Mouse (Mus musculus) hindbrain, embryonic 16.5 days (tissue): ENCODE measurements around the gene Mrpl45. TPM values are rescaled to one million over a fixed set of nuclear protein-coding genes. Genes with fewer than 3 reads are reported as not detected.
"Not testable (repeated sequence)": the region's sequence is repeated elsewhere in the genome, so short reads cannot be mapped to it uniquely, and the experiment has no call there.

Experiments
- ATAC-seq: fragments of 200-750 bp; cut with Nextera tagmentation; 2 replicates; pipeline ENCODE4 v1.8.0; 2017; ENCODE audit warnings: moderate TSS enrichment, moderate library complexity
- H3K27ac ChIP-seq: fragments of 300-500 bp; sonication (generic); 2 replicates; pipeline ENCODE4 v1.5.1; 2014; ENCODE audit warnings: low read depth, mild to moderate bottlenecking, control low read depth, low read length, moderate library complexity
- H3K27me3 ChIP-seq: fragments of 300-500 bp; sonication (generic); replicated peaks from 2 replicates; pipeline ENCODE4 v1.6.1; 2014; ENCODE audit warnings: low read length; ENCODE audit not compliant: control insufficient read depth, insufficient read depth
- H3K36me3 ChIP-seq: fragments of 300-500 bp; sonication (generic); 2 replicates; pipeline ENCODE4 v1.6.1; 2014; ENCODE audit warnings: mild to moderate bottlenecking, low read length, moderate library complexity, mixed read lengths; ENCODE audit not compliant: control insufficient read depth, insufficient read depth
- H3K4me1 ChIP-seq: fragments of 300-500 bp; sonication (generic); 2 replicates; pipeline ENCODE4 v1.6.1; 2014; ENCODE audit warnings: low read depth, low read length; ENCODE audit not compliant: control insufficient read depth, insufficient read depth
- H3K4me2 ChIP-seq: fragments of 300-500 bp; sonication (generic); 2 replicates; pipeline ENCODE4 v1.6.1; 2014; ENCODE audit warnings: mild to moderate bottlenecking, low read length, control low read depth, moderate library complexity
- H3K4me3 ChIP-seq: fragments of 300-500 bp; sonication (generic); 2 replicates; pipeline ENCODE4 v1.5.1; 2014; ENCODE audit warnings: mild to moderate bottlenecking, low read length, control low read depth, moderate library complexity
- H3K9ac ChIP-seq: fragments of 300-500 bp; sonication (generic); 2 replicates; pipeline ENCODE4 v1.6.1; 2014; ENCODE audit warnings: low read depth, mild to moderate bottlenecking, control low read depth, low read length, moderate library complexity
- H3K9me3 ChIP-seq: fragments of 300-500 bp; sonication (generic); 2 replicates; pipeline ENCODE4 v1.6.1; 2014; ENCODE audit warnings: mild to moderate bottlenecking, low read length, moderate library complexity; ENCODE audit not compliant: control insufficient read depth
- WGBS: fragments of 180-500 bp; shearing (Covaris S2); extraction: QIAGEN DNeasy Blood & Tissue Kit; methylation state at CpG from one replicate; pipeline ENCODE4 v1.1.7; 2014; 5-methylcytosine and 5-hydroxymethylcytosine counted together
- polyA plus RNA-seq: library from polyadenylated mRNA; unstranded; fragments of >200 nt; fragmentation: Nextera tagmentation; extraction: Ambion mirVana; gene quantifications from 2 replicates; pipeline ENCODE4 v1.2.1, GENCODE M21; 2015

Mrpl45 gene
- polyA plus RNA-seq, 1 experiment from 2014 or later, result 38.2 TPM

DNA sequence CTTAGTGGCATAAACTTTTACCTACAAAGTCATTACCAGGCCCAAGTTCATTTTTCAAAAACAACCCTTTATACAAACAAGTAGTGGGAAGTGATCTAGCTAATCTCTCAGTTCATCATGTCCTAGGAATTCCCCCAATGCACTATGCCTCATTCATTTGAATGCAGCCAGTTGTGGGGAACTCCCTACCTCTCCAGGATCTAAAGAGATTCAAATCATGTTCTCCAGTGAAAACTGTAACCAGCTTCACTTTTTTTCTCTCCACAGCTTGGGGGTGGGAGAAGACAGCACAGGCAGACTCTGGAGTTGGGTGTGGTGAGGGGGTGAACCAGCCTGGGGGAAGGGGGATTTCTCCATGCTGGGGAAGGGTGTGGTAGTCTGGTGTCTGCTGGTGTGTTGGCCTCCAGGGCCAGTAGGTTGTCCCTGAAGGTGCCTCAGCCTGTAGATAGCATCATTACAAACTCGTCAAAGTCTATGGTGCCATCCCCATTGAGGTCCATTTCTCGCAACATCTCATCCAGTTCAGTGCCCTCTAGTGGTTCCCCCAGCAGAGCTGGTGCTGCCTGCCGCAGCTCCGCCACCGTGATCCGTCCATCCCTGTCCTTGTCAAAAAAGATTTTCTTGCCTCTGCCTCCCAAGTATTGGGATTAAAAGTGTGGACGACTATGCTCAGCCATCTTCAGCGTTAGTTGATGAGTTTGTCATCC is 6.5 kb downstream of the Mrpl45 start:
- 77% methylated on average over 8 of the region's 8 CpGs for WGBS
- peaks cover 19% of the 10 kb centered on the region for H3K36me3 ChIP-seq
- ATAC-seq, result not testable (repeated sequence)

DNA sequence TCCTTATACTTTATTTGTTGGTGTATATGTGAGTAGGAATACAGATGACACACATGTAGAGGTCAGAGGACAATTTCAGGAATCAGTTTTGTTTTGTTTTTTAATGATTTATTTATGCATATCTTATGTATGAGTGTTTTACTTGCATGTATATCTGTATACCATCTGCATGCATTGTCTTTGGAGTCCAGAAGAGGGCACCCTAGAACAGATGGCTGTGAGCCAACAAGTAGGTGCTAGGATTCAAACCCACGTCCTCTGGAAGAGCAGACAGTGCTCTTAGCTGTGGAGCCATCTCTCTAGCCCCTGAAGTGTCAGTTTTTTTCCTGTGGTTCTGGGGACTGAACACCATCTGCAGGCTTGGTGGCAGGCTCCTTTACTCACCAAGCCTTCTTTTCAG is 9.7 kb downstream of the Mrpl45 start:
- Histone ChIP-seq H3K9ac (no peak overlapping the region), H3K4me3 (no peak overlapping the region), H3K4me1 (no peaks in the 10 kb centered on the region), H3K27ac (no peak overlapping the region), H3K27me3 (no peaks in the 10 kb centered on the region), H3K9me3 (no peaks in the 10 kb centered on the region), H3K36me3 (peaks cover 30% of the 10 kb centered on the region), H3K4me2 (no peak overlapping the region)
- WGBS, result 65% methylated on average over 1 of the region's 1 CpGs
- ATAC-seq, result no peak

More for the DNA sequence above, 6.5 kb downstream of the Mrpl45 start:
- not testable (repeated sequence) for H3K9me3 ChIP-seq, H3K4me2 ChIP-seq, H3K27me3 ChIP-seq, H3K4me1 ChIP-seq, H3K9ac ChIP-seq, H3K27ac ChIP-seq, H3K4me3 ChIP-seq

DNA sequence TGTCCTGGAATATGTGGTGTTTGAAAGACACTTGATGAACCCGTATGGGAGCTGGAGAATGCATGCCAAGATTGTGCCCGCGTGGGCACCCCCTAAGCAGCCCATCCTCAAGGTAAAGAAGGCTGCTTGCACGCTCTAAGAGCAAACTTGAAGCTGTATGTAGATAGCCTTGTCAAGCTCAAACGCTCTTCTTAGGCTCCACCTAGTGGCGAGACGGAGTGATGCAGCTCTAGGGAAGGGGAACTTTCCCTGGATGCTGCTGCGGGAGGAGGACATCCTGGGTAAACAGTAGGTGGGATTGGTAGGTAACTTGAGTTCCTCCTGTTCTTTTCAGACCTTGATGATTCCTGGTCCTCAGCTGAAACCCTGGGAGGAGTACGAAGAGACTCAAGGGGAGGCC is 12.6 kb downstream of the Mrpl45 start:
- no peak overlapping the region for H3K9ac ChIP-seq
- H3K27ac ChIP-seq, result no peak overlapping the region
- no peaks in the 10 kb centered on the region for H3K27me3 ChIP-seq
- H3K9me3 ChIP-seq, result no peaks in the 10 kb centered on the region
- WGBS, result 28% methylated on average over 9 of the region's 9 CpGs
- H3K36me3 ChIP-seq, result peaks cover 30% of the 10 kb centered on the region
- no peak overlapping the region for H3K4me3 ChIP-seq
- no peak for ATAC-seq
- H3K4me1 ChIP-seq, result no peaks in the 10 kb centered on the region
- no peak overlapping the region for H3K4me2 ChIP-seq

DNA sequence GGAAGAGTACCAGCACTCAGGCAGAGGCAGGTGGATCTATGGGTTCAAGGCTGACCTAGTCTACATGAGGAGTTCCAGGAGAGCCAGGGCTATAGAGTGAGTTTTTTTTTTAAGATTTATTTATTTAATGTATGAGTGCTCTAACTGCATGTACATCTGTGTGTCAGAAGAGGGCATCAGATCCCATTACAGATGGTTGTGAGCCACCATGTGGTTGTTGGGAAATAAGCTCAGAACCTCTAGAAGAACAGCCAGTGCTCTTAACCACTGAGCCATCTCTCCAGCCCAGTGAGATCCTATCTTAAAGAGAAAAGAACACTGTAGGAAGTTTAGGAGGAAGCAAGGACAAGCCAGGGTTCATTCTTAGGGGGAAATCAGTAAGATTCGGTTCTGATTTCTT is 14.8 kb downstream of the Mrpl45 start:
- 100% methylated on average over 1 of the region's 1 CpGs for WGBS
- no peak for ATAC-seq
- Histone ChIP-seq H3K4me3 (no peak overlapping the region), H3K36me3 (peaks cover 22% of the 10 kb centered on the region), H3K9me3 (no peaks in the 10 kb centered on the region), H3K9ac (no peak overlapping the region), H3K27ac (no peak overlapping the region), H3K4me2 (no peak overlapping the region), H3K27me3 (no peaks in the 10 kb centered on the region), H3K4me1 (no peaks in the 10 kb centered on the region)

DNA sequence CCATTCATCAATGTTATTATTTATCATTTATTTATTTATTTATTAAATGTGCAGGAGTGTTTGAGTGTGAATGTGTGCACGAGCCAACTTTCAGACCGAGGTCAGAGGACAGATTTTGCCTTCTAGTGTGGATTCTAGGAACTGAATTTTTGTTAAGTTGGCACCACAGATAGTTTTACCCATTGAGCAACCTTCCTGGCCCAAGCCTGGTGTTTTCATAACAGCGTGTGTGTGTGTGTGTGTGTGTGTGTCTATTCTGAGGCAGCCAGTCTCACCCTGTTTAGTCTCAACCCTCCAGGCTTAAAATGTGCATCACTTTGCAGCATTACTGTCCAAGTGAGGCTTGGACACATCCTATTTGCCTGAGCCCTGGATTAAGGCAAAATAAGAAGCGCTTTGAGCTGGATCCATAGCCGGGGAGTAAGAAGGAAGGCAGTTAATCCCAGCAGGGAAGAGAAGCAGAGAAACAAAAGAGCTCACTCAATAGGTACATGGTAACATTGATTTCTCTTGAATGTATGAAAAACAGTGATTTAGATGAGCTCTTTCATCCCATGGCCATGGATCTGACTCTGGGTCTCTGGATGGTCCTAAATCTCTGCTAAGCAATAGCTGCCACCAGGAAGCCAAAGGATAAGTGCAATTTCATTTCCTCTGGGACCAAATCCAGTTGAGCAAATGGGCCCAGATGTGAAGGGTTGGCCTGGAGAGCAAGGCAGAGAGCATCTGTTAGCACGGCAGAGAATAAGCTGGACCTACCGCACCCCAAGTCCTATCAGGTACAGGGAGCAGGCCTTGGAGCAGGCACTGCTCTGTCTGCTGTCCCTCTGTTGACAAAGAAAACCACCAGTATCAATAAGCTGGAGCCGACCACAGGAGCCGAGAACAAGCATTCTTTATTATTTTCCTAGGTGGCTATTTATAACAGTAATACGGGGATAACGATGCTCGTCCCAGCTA is 16.0 kb downstream of the Mrpl45 start:
- Histone ChIP-seq H3K27ac (no peak overlapping the region), H3K4me1 (no peaks in the 10 kb centered on the region), H3K4me2 (no peak overlapping the region), H3K9ac (no peak overlapping the region; the same call in 1 of the 2 replicates), H3K27me3 (no peaks in the 10 kb centered on the region), H3K9me3 (no peaks in the 10 kb centered on the region), H3K4me3 (no peak overlapping the region), H3K36me3 (peaks cover 16% of the 10 kb centered on the region)
- 83% methylated on average over 12 of the region's 12 CpGs for WGBS
- no peak for ATAC-seq

DNA sequence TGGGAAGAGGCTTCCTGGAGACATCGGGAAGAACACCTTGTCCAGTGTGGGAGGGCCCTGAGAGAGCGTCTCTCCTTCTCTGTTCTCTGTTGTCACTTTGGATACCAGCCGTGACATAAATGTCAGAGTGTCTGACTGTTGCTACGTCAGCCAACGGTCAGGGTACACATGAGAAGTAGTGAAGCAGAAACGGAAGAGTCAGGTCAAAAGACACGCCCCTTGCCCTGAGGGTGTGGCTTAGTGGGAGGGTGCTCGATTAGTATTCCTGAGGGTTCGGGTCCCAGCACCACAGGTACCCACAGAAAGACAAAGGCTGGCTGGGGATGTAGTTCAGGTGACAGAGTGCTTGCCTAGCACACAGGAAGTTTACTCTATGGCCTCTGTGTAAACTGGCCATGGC is 17.5 kb downstream of the Mrpl45 start:
- Histone ChIP-seq H3K27ac (no peak overlapping the region), H3K4me1 (peaks cover under 1% of the 10 kb centered on the region; the same call in 1 of the 2 replicates), H3K36me3 (peaks cover 11% of the 10 kb centered on the region), H3K9ac (no peak overlapping the region), H3K27me3 (no peaks in the 10 kb centered on the region), H3K4me2 (no peak overlapping the region), H3K9me3 (no peaks in the 10 kb centered on the region), H3K4me3 (no peak overlapping the region)
- 44% methylated on average over 9 of the region's 9 CpGs for WGBS
- ATAC-seq, result no peak

DNA sequence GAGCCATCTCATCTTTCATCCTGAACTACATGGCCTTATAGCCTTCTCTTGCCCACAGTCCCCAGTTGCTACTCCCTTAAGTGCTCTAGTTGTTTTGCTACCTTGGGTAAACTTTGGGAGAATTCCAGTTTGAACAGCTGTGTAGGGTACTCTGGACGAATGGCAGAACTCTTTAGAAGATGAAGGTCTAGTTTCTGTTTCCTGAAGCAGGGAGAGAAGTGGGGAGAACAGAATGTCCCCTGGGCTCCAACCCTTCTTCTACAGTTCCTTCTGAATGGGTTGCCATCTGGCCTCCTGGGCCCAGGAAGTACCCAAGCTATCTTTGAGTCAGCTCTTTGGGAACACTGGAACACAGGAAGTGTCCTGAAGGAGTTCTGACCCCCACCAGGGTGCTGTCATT is 18.4 kb downstream of the Mrpl45 start:
- H3K9ac ChIP-seq, result no peak overlapping the region
- no peak for ATAC-seq
- no peak overlapping the region for H3K4me3 ChIP-seq
- no peaks in the 10 kb centered on the region for H3K27me3 ChIP-seq
- H3K36me3 ChIP-seq, result peaks cover 8% of the 10 kb centered on the region
- H3K9me3 ChIP-seq, result no peaks in the 10 kb centered on the region
- no peak overlapping the region for H3K4me2 ChIP-seq
- no peak overlapping the region for H3K27ac ChIP-seq
- H3K4me1 ChIP-seq, result peaks cover 4% of the 10 kb centered on the region
- 67% methylated on average over 1 of the region's 1 CpGs for WGBS

DNA sequence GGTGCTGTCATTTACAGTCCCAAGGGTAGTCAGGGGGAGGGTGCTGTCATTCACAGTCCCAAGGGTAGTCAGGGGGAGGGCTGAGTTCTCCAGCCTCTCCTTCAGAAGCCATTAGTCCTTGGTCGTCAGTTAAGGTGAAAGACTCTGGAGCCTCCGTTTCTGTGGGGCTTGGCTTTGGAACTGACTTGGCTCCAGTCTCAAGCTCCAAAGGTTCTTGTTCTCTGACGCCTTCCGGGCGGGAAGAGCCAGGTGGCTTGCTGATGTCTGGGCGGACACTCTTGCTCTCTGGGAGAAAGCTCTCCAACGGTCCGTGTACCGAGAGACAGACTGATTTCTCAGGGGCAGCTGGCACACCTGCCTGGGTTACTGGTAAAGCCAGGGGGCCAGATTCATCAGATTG is 18.9 kb downstream of the Mrpl45 start:
- Histone ChIP-seq H3K4me1 (peaks cover 4% of the 10 kb centered on the region), H3K9ac (no peak overlapping the region), H3K4me2 (no peak overlapping the region), H3K27ac (no peak overlapping the region), H3K36me3 (peaks cover 4% of the 10 kb centered on the region; the same call in 1 of the 2 replicates), H3K4me3 (no peak overlapping the region), H3K9me3 (no peaks in the 10 kb centered on the region), H3K27me3 (no peaks in the 10 kb centered on the region)
- 86% methylated on average over 9 of the region's 9 CpGs for WGBS
- no peak for ATAC-seq

DNA sequence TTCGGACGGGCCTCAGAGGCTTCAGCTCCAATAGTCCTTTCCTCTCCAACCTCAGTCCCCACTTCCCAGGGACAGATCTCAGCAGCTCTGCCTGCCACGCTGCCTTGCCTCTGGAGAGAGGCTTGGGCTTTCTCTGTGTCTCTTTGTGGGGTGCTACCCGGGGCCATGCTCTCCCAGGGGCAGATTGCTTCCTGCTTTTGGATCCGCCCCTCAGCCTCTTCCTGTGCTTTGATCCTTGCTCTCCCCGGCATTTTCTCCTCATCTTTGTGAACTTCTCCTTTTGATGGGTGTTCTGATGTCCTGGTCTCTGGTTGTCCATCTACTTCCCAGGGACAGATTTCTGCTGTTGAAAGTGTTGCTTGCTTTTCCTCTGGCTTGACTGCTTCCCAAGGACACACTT is 20.7 kb downstream of the Mrpl45 start:
- Histone ChIP-seq H3K27me3 (no peaks in the 10 kb centered on the region), H3K9ac (no peak overlapping the region), H3K4me1 (peaks cover 4% of the 10 kb centered on the region), H3K27ac (no peak overlapping the region), H3K4me3 (no peak overlapping the region), H3K9me3 (no peaks in the 10 kb centered on the region), H3K4me2 (no peak overlapping the region), H3K36me3 (no peaks in the 10 kb centered on the region)
- no peak for ATAC-seq
- 59% methylated on average over 6 of the region's 6 CpGs for WGBS
